Mouse (Mus musculus) liver, embryonic 15.5 days (tissue): Measurements from ENCODE around the gene Fgb. TPM values are rescaled to one million over a fixed set of nuclear protein-coding genes. Genes with fewer than 3 reads are reported as not detected.
A peak's percentile ranks its signal among the peaks of the same experiment; 100 is the strongest.

ENCODE experiments used
- ATAC-seq: fragments of 200-750 bp; cut with Nextera tagmentation; 2 replicates; pipeline ENCODE4 v1.8.0; 2017; ENCODE audit warnings: moderate number of reproducible peaks, mild to moderate bottlenecking, moderate library complexity; ENCODE audit not compliant: insufficient read depth
- H3K27ac ChIP-seq: fragments of 300-500 bp; sonication (generic); replicated peaks from 2 replicates; pipeline ENCODE4 v1.5.1; 2015; ENCODE audit warnings: mild to moderate bottlenecking, inconsistent platforms
- H3K27me3 ChIP-seq: fragments of 300-500 bp; sonication (generic); 2 replicates; pipeline ENCODE4 v1.6.1; 2015; ENCODE audit warnings: mild to moderate bottlenecking, inconsistent platforms
- H3K36me3 ChIP-seq: fragments of 300-500 bp; sonication (generic); replicated peaks from 2 replicates; pipeline ENCODE4 v1.6.1; 2015; ENCODE audit warnings: moderate library complexity, mild to moderate bottlenecking, inconsistent platforms
- H3K4me1 ChIP-seq: fragments of 300-500 bp; sonication (generic); replicated peaks from 2 replicates; pipeline ENCODE4 v1.6.1; 2015; ENCODE audit warnings: inconsistent platforms
- H3K4me2 ChIP-seq: fragments of 300-500 bp; sonication (generic); 2 replicates; pipeline ENCODE4 v1.6.1; 2015; ENCODE audit warnings: moderate library complexity, mild to moderate bottlenecking, inconsistent platforms
- H3K4me3 ChIP-seq: fragments of 300-500 bp; sonication (generic); replicated peaks from 2 replicates; pipeline ENCODE4 v1.5.1; 2015; ENCODE audit warnings: mild to moderate bottlenecking, inconsistent platforms
- H3K9ac ChIP-seq: fragments of 300-500 bp; sonication (generic); 2 replicates; pipeline ENCODE4 v1.6.1; 2015; ENCODE audit warnings: moderate library complexity, mild to moderate bottlenecking, inconsistent platforms
- H3K9me3 ChIP-seq: fragments of 300-500 bp; sonication (generic); replicated peaks from 2 replicates; pipeline ENCODE4 v1.6.1; 2016; ENCODE audit warnings: inconsistent platforms
- WGBS: fragments of 180-500 bp; shearing (Covaris S2); methylation state at CpG from one replicate; pipeline ENCODE4 v1.1.7; 2015; ENCODE audit warnings: mixed read lengths; ENCODE audit not compliant: insufficient replicate concordance; 5-methylcytosine and 5-hydroxymethylcytosine counted together
- polyA plus RNA-seq: library from polyadenylated mRNA; unstranded; fragments of >200 nt; fragmentation: Nextera tagmentation; extraction: Ambion mirVana; gene quantifications from 2 replicates; pipeline ENCODE4 v1.2.1, GENCODE M21; 2015

The Fgb gene
- polyA plus RNA-seq, 1 experiment from 2014 or later, result 533 TPM

DNA sequence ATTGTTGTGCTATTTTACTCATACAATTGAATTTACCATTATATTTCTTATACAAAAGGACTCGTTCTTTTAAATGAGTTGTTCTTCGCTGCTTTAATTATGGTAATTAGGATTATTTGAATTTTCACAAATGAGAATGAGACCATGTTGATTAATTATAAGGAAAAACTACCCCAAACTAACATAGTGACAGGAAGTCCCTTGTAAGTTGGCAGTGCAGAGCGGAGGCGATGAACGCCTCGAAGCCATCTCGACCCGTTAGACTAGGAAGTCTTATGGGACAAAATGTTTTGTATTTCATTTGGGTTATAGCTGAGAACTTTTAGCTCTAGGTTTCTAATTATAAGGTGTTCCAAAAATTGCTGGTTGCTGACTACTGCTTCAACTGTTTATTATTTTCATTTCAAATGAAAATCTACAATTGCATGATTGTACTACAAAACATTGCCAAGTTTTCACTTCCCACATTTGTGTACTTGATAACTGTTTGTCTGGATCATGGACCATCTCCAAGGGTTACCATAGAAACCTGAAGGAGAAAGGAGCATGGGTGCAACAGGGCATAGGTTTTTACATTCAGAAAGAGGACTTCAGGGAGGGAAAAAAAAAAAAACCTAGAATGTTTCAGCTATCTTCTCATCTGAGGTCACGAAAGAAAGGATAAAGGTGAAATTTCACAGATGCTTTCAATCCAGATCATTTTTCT is 22.0 kb downstream of the Fgb start:
- Histone ChIP-seq H3K9me3 (no peaks in the 10 kb centered on the region), H3K4me1 (0 out of 2 replicates have a peak, but pooled peaks cover 3% of the 10 kb centered on the region), H3K4me3 (peak overlapping the region; percentile 32), H3K27me3 (no peaks in the 10 kb centered on the region), H3K4me2 (peak overlapping the region; percentile 27; the same call in 1 of the 2 replicates), H3K36me3 (no peaks in the 10 kb centered on the region), H3K27ac (no peak overlapping the region), H3K9ac (no peak overlapping the region)
- ATAC-seq, result no peak
- 73% methylated on average over 9 of the region's 9 CpGs for WGBS

GRCm38 (mm10) chr3:83025475-83026301 is 24.0 kb downstream of the Fgb start, which contains the start of gene Fga:
Fga (plus strand) TSS chr3:83026076.
- 55% methylated on average over 9 of the region's 9 CpGs for WGBS
- no peaks in the 10 kb centered on the region for H3K9me3 ChIP-seq
- no peaks in the 10 kb centered on the region for H3K36me3 ChIP-seq
- H3K27me3 ChIP-seq, result no peaks in the 10 kb centered on the region
- H3K9ac ChIP-seq, result no peak within 1 kb of the TSS
- H3K27ac ChIP-seq, result peak within 1 kb of the TSS; percentile 56
- no peak within 1 kb of the TSS for H3K4me2 ChIP-seq
- ATAC-seq, result peak; percentile 84
- H3K4me3 ChIP-seq, result peak within 1 kb of the TSS; percentile 42
- 0 out of 2 replicates have a peak, but pooled peaks cover 3% of the 10 kb centered on the region for H3K4me1 ChIP-seq

- H3K4me1 ChIP-seq, result 0 out of 2 replicates have a peak, but pooled peaks cover 3% of the 10 kb centered on the region
- peak overlapping the region; percentile 56 for H3K27ac ChIP-seq
- no peak overlapping the region for H3K9ac ChIP-seq
- WGBS, result 69% methylated on average over 6 of the region's 6 CpGs
- H3K36me3 ChIP-seq, result no peaks in the 10 kb centered on the region
- no peaks in the 10 kb centered on the region for H3K9me3 ChIP-seq
- no peak for ATAC-seq
- H3K4me2 ChIP-seq, result no peak overlapping the region
- no peak overlapping the region for H3K4me3 ChIP-seq
- H3K27me3 ChIP-seq, result no peaks in the 10 kb centered on the region
These were observed 24.6 kb downstream of the Fgb start for GRCm38 (mm10) chr3:83025036-83025435.

GRCm38 (mm10) chr3:83021176-83021575 is 28.5 kb downstream of the Fgb start:
- Histone ChIP-seq H3K36me3 (no peaks in the 10 kb centered on the region), H3K9me3 (no peaks in the 10 kb centered on the region), H3K4me1 (0 out of 2 replicates have a peak, but pooled peaks cover 3% of the 10 kb centered on the region), H3K27ac (0 out of 2 replicates have a peak overlapping the region, but pooled peaks have one; percentile 29), H3K27me3 (no peaks in the 10 kb centered on the region), H3K9ac (no peak overlapping the region), H3K4me3 (no peak overlapping the region), H3K4me2 (no peak overlapping the region)
- 66% methylated on average over 5 of the region's 5 CpGs for WGBS
- no peak for ATAC-seq

DNA sequence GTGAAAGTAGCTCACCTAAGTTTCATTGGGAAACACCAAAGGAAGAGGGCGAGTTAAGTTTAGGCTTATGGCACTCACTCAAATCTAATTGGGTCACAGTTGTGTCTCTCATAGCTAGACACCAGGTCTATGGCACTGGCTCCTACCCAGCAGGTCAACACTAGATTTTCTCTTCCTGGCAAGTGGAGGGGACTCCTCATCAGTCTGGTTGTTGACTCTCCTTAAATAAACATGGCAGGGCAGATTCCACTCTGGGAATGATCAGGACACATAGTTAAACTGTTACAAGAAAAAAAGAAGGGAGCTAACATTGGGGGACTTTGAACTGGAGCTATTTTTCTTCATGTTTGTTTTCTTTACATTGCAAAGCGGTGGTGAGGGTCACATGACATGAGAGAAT is 29.3 kb downstream of the Fgb start:
- WGBS, result 46% methylated on average over 2 of the region's 2 CpGs
- Histone ChIP-seq H3K27me3 (no peaks in the 10 kb centered on the region), H3K4me2 (0 out of 2 replicates have a peak overlapping the region, but pooled peaks have one; percentile 13), H3K9ac (no peak overlapping the region), H3K4me3 (no peak overlapping the region), H3K36me3 (no peaks in the 10 kb centered on the region), H3K9me3 (no peaks in the 10 kb centered on the region), H3K4me1 (0 out of 2 replicates have a peak, but pooled peaks cover 3% of the 10 kb centered on the region), H3K27ac (peak overlapping the region; percentile 68)
- ATAC-seq, result peak; percentile 86

GRCm38 (mm10) chr3:83016236-83016635 is 33.4 kb downstream of the Fgb start:
- Histone ChIP-seq H3K9me3 (no peaks in the 10 kb centered on the region), H3K27ac (no peak overlapping the region), H3K36me3 (no peaks in the 10 kb centered on the region), H3K4me1 (no peaks in the 10 kb centered on the region), H3K4me2 (no peak overlapping the region), H3K4me3 (no peak overlapping the region), H3K27me3 (no peaks in the 10 kb centered on the region), H3K9ac (no peak overlapping the region)
- WGBS, result 52% methylated on average over 1 of the region's 1 CpGs
- no peak for ATAC-seq

- WGBS, result 70% methylated on average over 10 of the region's 10 CpGs
- H3K4me3 ChIP-seq, result no peak overlapping the region
- H3K9me3 ChIP-seq, result no peaks in the 10 kb centered on the region
- H3K36me3 ChIP-seq, result no peaks in the 10 kb centered on the region
- no peaks in the 10 kb centered on the region for H3K27me3 ChIP-seq
- no peak overlapping the region for H3K9ac ChIP-seq
- no peak for ATAC-seq
- H3K27ac ChIP-seq, result no peak overlapping the region
- no peaks in the 10 kb centered on the region for H3K4me1 ChIP-seq
- H3K4me2 ChIP-seq, result no peak overlapping the region
These were observed 35.7 kb downstream of the Fgb start for GRCm38 (mm10) chr3:83013951-83014350.

DNA sequence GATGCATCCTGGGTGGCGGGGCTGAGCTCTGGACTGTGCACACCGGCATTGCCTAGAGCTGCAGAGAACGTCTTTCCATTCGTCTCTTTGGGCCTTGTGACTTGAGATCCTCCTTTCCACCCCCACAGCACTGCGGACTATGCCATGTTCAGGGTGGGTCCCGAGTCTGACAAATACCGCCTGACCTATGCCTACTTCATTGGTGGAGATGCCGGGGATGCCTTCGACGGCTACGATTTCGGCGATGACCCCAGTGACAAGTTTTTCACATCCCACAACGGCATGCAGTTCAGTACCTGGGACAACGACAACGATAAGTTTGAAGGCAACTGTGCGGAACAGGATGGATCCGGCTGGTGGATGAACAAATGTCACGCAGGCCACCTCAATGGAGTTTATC is 37.0 kb downstream of the Fgb start:
- Histone ChIP-seq H3K9ac (no peak overlapping the region), H3K36me3 (no peaks in the 10 kb centered on the region), H3K27me3 (no peaks in the 10 kb centered on the region), H3K9me3 (no peaks in the 10 kb centered on the region), H3K4me1 (no peaks in the 10 kb centered on the region), H3K4me2 (peak overlapping the region; percentile 42), H3K4me3 (no peak overlapping the region), H3K27ac (no peak overlapping the region)
- WGBS, result 78% methylated on average over 19 of the region's 19 CpGs
- ATAC-seq, result no peak

GRCm38 (mm10) chr3:83011565-83011964 is 38.1 kb downstream of the Fgb start:
- H3K4me2 ChIP-seq, result peak overlapping the region; percentile 42
- ATAC-seq, result no peak
- H3K4me1 ChIP-seq, result no peaks in the 10 kb centered on the region
- H3K4me3 ChIP-seq, result 0 out of 2 replicates have a peak overlapping the region, but pooled peaks have one; percentile 5
- H3K27me3 ChIP-seq, result no peaks in the 10 kb centered on the region
- no peak overlapping the region for H3K27ac ChIP-seq
- no peak overlapping the region for H3K9ac ChIP-seq
- no peaks in the 10 kb centered on the region for H3K36me3 ChIP-seq
- no peaks in the 10 kb centered on the region for H3K9me3 ChIP-seq
- WGBS, result 55% methylated on average over 4 of the region's 4 CpGs

DNA sequence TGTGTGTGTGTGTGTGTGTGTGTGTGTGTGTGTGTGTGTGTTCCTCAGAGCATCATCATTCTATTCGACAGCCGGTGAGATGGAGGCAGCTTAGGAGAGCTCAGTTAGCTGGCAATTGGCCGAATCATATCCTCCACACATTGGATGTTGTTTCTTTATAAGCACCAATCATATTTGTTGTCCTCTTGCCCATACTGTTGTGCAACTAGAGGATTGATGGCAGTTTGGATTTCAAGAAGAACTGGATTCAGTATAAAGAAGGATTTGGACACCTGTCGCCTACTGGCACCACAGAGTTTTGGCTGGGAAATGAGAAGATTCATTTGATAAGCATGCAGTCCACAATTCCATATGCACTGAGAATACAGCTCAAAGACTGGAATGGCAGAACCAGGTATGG is 38.5 kb downstream of the Fgb start:
- 0 out of 2 replicates have a peak overlapping the region, but pooled peaks have one; percentile 5 for H3K4me3 ChIP-seq
- H3K4me2 ChIP-seq, result peak overlapping the region; percentile 42
- H3K9ac ChIP-seq, result no peak overlapping the region
- H3K9me3 ChIP-seq, result no peaks in the 10 kb centered on the region
- H3K36me3 ChIP-seq, result no peaks in the 10 kb centered on the region
- H3K4me1 ChIP-seq, result no peaks in the 10 kb centered on the region
- no peaks in the 10 kb centered on the region for H3K27me3 ChIP-seq
- ATAC-seq, result no peak
- WGBS, result 52% methylated on average over 4 of the region's 4 CpGs
- no peak overlapping the region for H3K27ac ChIP-seq

DNA sequence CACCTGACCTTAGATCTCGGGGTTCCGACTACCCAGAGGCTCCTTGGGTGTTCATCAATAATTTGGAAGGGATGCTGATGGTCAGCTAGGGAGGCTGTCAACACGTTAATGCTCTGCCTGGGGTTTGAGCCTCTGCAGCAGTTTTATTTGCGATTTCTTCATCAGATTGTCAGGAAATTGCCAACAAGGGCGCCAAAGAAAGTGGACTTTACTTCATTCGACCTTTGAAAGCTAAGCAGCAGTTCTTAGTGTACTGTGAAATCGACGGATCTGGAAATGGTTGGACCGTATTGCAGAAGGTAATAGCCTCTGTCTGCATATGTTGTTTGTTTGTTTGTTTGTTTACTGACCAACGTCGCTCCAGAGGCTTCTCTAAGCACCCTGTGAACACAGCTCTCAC is 39.4 kb downstream of the Fgb start:
- H3K27ac ChIP-seq, result no peak overlapping the region
- ATAC-seq, result no peak
- H3K4me2 ChIP-seq, result peak overlapping the region; percentile 42
- peak overlapping the region; percentile 32 for H3K4me3 ChIP-seq
- H3K4me1 ChIP-seq, result no peaks in the 10 kb centered on the region
- H3K36me3 ChIP-seq, result no peaks in the 10 kb centered on the region
- no peaks in the 10 kb centered on the region for H3K27me3 ChIP-seq
- WGBS, result 42% methylated on average over 11 of the region's 11 CpGs
- H3K9me3 ChIP-seq, result no peaks in the 10 kb centered on the region
- H3K9ac ChIP-seq, result no peak overlapping the region
